Mouse (Mus musculus) embryonic fibroblast, embryonic 13.5 days (primary cell): Measurements from ENCODE around the gene Cnmd. TPM values are rescaled to one million over a fixed set of nuclear protein-coding genes. Genes with fewer than 3 reads are reported as not detected.

Source experiments
- H3K27ac ChIP-seq: 2 replicates; pipeline ENCODE4 v1.5.1; 2012; ENCODE audit warnings: low read length, control low read depth, inconsistent platforms; ENCODE audit not compliant: insufficient read depth
- H3K4me1 ChIP-seq: 2 replicates; pipeline ENCODE4 v1.6.1; 2011; ENCODE audit warnings: low read length; ENCODE audit not compliant: control insufficient read depth, insufficient read depth
- H3K4me3 ChIP-seq: 2 replicates; pipeline ENCODE4 v1.5.1; 2011; ENCODE audit warnings: mild to moderate bottlenecking, control low read depth, low read length; ENCODE audit not compliant: insufficient read depth
- CTCF ChIP-seq: IDR thresholded peaks from 2 replicates; pipeline ENCODE4 v1.5.1; 2011; ENCODE audit warnings: mild to moderate bottlenecking, control low read depth, low read length, moderate library complexity, borderline replicate concordance; ENCODE audit not compliant: insufficient read depth
- POLR2A ChIP-seq: IDR thresholded peaks from 2 replicates; pipeline ENCODE4 v1.6.1; 2011; ENCODE audit warnings: low read depth, mild to moderate bottlenecking, control low read depth, low read length, moderate library complexity
- polyA plus RNA-seq: library from polyadenylated mRNA; stranded (reverse); fragments of >200 nt; gene quantifications from 2 replicates; pipeline ENCODE4 v1.2.4, GENCODE M21; 2011; ENCODE audit warnings: low read depth; ENCODE audit not compliant: missing spikeins, insufficient read length

Gene Cnmd
- not detected in 2 replicates for polyA plus RNA-seq

DNA sequence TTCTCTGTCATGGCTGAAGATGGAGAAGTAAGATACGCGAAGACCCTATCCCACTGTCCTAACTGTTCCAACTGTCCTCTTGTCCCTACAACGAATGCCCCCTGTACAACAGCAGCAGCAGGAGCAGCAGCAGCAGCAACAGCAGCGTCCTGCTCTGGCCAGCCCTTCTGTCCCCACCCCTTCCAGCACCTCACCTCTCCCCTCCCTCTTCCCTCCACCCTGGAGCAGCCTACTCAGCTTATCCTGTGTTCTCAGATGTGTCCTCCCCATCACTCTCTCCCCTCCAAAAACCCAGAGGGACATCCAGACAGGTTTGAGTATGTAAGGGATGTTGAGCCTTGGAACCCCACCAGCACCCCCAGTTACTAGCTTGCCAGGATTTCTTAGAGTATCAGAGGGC lies at the start of gene Cnmd:
Cnmd (minus strand) TSS at position 170 of the 400 bp plus-strand sequence.
- Histone ChIP-seq H3K4me3 (no peak within 1 kb of the TSS), H3K4me1 (no peaks in the 10 kb centered on the region), H3K27ac (no peak within 1 kb of the TSS)
- no peak for TF ChIP-seq CTCF
- no peak for TF ChIP-seq POLR2A

DNA sequence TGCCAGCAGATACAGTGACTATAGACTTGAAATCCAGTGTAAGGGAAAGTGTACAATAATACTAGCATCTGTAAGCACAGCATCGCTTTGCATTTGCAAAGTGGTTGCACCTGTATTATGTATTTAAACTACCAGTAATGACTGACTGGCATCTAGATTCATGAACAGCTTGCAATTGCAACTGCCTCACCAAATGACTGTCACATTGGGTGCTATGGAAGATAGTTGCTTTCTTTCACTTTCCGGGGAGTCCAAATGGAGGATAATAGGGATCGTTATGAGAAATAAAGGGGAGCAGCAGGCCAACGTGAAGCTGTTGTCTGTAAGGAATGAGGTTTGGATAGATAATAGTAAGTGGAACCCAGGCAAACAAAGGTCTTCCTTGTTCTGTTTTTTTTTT lies 49.3 kb upstream of the Cnmd start:
- Histone ChIP-seq H3K4me1 (no peaks in the 10 kb centered on the region), H3K4me3 (no peak overlapping the region), H3K27ac (no peak overlapping the region)
- TF ChIP-seq POLR2A (no peak), CTCF (no peak)

DNA sequence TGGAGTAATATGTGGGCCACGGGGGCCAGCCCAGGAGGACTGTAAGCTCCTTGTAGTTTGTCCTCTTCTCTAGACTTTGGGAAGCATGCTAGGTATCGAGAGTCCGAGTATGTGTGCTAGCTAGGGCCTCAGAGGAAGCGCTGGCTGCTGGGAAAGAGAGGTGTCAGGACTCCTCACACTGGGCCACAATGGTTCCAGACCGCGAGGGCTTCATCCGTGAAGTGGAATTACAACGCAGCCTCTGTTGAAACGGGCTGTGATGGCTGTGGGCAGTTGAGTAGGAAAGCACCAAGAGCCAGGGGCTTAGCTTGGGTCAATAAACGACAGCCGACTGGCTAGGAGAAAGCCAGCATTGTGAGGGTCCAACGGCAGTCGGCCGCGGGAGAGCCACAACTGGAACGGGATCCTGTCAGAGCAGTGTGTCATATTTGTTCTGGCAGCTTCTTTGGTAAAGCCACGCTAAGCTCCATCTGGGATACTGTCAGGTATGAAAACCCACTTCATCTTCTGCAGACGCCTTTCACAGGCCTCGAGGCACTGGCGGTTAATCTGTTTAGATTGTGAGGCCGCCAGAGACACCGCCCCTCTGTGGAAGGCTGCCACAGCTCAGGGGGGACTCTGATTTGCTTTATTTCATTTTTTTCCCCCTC lies 41.7 kb upstream of the Cnmd start:
- H3K4me3 ChIP-seq, result no peak overlapping the region
- no peaks in the 10 kb centered on the region for H3K4me1 ChIP-seq
- no peak for TF ChIP-seq POLR2A
- no peak for TF ChIP-seq CTCF
- H3K27ac ChIP-seq, result no peak overlapping the region

DNA sequence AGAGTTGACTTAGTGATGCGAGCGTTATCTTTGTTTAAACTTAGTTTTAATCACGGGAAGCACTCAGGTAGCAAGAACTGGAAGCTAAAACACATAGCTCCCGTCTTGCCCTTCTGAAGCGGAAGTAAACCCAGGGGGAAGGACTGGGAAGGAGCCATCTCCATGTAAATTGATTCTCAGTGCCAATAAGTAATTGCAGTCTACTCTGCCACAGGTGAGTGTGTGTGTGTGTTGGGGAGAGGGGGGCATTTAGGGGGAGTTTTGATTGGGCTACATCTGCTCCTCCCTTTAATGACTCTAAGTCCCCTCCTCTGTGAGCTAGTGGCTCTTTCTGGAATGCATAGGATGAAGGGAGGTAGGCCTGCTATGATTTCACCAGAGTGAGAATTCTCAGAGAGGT lies 39.6 kb upstream of the Cnmd start:
- Histone ChIP-seq H3K27ac (no peak overlapping the region), H3K4me1 (no peaks in the 10 kb centered on the region), H3K4me3 (no peak overlapping the region)
- TF ChIP-seq POLR2A, result no peak
- TF ChIP-seq CTCF, result no peak

DNA sequence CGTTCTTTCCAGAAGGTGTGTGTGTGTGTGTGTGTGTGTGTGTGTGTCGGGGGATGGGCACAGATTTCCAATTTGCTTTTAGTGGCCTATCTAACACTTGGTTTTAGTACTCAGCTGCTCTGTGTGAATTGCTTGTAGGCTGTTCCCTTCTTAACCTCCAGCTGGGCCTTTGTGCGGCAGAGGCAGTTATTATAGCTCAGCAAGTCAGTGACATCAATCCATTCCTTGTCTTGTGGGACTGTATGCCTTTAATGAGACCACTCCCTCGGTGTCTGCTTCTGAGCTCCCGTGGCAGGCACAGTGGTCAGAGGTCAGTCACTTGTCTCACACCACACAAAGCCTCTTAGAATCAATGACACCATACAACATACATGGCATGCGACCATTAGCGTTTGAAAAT lies 39.1 kb upstream of the Cnmd start:
- TF ChIP-seq POLR2A (no peak), CTCF (no peak)
- Histone ChIP-seq H3K4me3 (no peak overlapping the region), H3K4me1 (no peaks in the 10 kb centered on the region)

DNA sequence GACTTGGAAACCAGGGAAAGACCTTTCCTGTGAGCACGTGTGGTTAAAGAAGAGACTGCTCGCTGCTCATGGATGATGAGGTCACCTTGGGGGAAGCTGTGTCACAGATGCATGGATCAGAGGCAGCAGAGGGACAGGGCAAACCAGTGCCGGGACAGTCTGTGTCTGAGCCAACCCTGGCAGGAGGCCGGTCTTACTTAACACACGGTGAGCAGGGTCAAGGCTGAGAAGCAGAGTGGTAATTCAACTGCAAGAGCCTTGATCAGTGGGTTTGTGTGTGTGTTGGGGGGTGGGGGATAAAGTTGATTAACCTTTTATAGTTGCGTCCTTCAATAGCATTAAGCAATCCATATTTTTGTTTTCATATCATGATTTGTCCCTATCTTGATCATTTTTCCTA lies 37.4 kb upstream of the Cnmd start:
- no peak overlapping the region for H3K4me3 ChIP-seq
- H3K4me1 ChIP-seq, result no peaks in the 10 kb centered on the region
- H3K27ac ChIP-seq, result no peak overlapping the region
- TF ChIP-seq CTCF, result no peak
- no peak for TF ChIP-seq POLR2A

More for the DNA sequence above, 39.1 kb upstream of the Cnmd start:
- no peak overlapping the region for H3K27ac ChIP-seq

GRCm38 (mm10) chr14:79690068-79690844 lies 28.3 kb upstream of the Cnmd start:
- H3K4me3 ChIP-seq, result no peak overlapping the region
- TF ChIP-seq POLR2A (no peak), CTCF (no peak)
- H3K27ac ChIP-seq, result no peak overlapping the region
- H3K4me1 ChIP-seq, result no peaks in the 10 kb centered on the region

GRCm38 (mm10) chr14:79680652-79681051 lies 18.7 kb upstream of the Cnmd start:
- peaks cover 2% of the 10 kb centered on the region for H3K4me1 ChIP-seq
- H3K27ac ChIP-seq, result no peak overlapping the region
- no peak overlapping the region for H3K4me3 ChIP-seq
- TF ChIP-seq POLR2A (no peak), CTCF (no peak)

DNA sequence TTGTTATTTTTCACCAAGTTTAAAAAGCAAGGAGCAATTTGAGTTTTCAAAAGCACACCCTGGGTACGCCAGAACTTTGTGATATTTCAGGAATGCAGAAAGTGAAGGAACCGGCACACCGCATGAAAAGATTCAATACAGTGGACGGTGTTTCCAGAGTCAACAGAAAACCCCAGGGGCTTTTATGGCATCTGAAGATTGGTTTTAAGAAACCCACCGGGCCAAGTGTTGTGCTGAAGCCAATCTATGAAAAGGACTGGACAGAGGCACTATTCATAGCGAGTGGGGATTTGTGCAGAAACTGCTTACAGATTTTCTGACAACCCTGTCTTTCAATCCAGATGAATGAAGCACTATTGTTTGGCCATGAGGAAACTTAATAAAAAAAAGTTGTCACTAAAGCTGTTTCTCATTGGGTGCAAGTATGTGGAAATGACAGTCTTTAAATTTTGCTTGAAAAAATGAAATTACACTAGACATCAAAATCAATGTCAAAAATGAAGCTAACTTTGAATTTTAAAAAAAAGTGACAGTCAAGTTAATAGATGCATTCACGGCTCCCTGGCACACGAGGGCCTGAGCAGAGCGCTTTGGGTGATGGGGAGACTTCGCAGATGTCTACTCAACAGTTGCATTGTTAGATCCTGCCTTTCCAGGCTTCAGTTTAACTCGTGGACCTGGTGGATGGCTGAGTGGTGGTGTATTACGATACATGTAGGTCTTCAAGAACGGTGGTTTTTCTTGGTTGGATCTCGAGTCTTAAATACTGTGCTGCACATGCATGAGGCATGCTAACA lies 16.1 kb upstream of the Cnmd start:
- no peak for TF ChIP-seq POLR2A
- TF ChIP-seq CTCF, result no peak
- H3K4me1 ChIP-seq, result peaks cover 2% of the 10 kb centered on the region
- no peak overlapping the region for H3K27ac ChIP-seq
- no peak overlapping the region for H3K4me3 ChIP-seq
